ENCODE assay signal across 38 mouse cellular contexts in the genomic region with DNA sequence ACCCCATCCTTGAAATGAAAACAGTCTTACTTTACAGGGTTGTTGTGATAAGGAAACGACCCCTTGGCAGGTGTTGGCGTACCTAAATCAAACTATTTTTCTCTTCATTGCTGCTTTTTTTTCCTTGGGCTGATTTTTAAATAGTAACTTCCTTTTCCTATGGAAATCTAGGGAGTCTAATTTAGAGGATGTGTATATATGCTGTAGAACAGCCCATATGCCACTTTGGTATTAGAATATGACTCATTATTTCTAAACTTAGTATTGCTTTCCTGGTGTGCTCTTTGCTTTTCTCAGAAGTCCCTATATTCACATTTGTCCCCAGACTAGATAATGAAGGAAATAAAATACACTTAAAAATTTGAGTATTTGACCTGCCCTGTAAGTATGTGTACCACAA. TPM values are rescaled to one million over a fixed set of nuclear protein-coding genes. Genes with fewer than 3 reads are reported as not detected.
"Had no signal": no experiment of that assay in that cellular context is flagged by ENCODE, and none has a peak within 500 bp of the region (broad histone marks: within the 10 kb centered on the region; RNA-seq: fewer than 3 reads in every experiment).

No protein-coding gene starts in this region.

- DNase-seq: heart, postnatal 10 days; heart, postnatal 14 days; heart, postnatal 36 days; heart, postnatal 4 days; kidney, adult 11 months; kidney, adult 18-20 months; kidney, adult 2 months; kidney, adult 8-10 months; kidney, adult 9 months; kidney, postnatal 10 days; kidney, postnatal 14 days; kidney, postnatal 25 days; kidney, postnatal 36 days; kidney, postnatal 4 days; layer of hippocampus, adult 9-11 months; layer of hippocampus, postnatal 36 days had no signal

- H3K4me1 ChIP-seq: heart, embryonic 10.5 days; heart, embryonic 12.5 days; heart, embryonic 13.5 days; heart, embryonic 15.5 days; hindbrain, embryonic 10.5 days; hindbrain, embryonic 12.5 days; hindbrain, embryonic 13.5 days; hindbrain, embryonic 15.5 days; intestine, embryonic 15.5 days; kidney, embryonic 15.5 days had no signal

- ATAC-seq: hindbrain, embryonic 16.5 days; hindbrain, postnatal 0 days; inflammation-experienced regulatory T-cells, adult 6 months; intestine, embryonic 15.5 days; intestine, embryonic 16.5 days; intestine, postnatal 0 days had no signal

- H3K4me3 ChIP-seq: heart, embryonic 10.5 days; heart, embryonic 12.5 days; heart, embryonic 13.5 days; heart, embryonic 15.5 days; hindbrain, embryonic 10.5 days; hindbrain, embryonic 12.5 days; hindbrain, embryonic 13.5 days; hindbrain, embryonic 15.5 days; intestine, embryonic 15.5 days; kidney, embryonic 15.5 days; layer of hippocampus, adult 2 months had no signal

- H3K27ac ChIP-seq: heart, embryonic 10.5 days; heart, embryonic 13.5 days; heart, embryonic 15.5 days; hindbrain, embryonic 10.5 days; hindbrain, embryonic 12.5 days; hindbrain, embryonic 13.5 days; hindbrain, embryonic 14.5 days; hindbrain, embryonic 15.5 days; hindbrain, postnatal 0 days; intestine, embryonic 15.5 days; kidney, embryonic 15.5 days; kidney, postnatal 0 days; layer of hippocampus, adult 2 months had no signal

RNA-seq across cellular contexts. Expression of gene Sptssb, which starts 17.8 kb away (rescaled TPM):
- total RNA-seq: heart, postnatal 10 days; heart, postnatal 14 days; heart, postnatal 25 days; heart, postnatal 36 days; heart, postnatal 4 days; hematopoietic stem cell, adult 5-6 weeks had no signal
- polyA plus RNA-seq: heart, postnatal 0 days; hindbrain, embryonic 11.5 days; inflammation-experienced regulatory T-cells, adult 6 months had no signal
